Mouse (Mus musculus) lung, adult 2 months (tissue): ENCODE data around the gene Lmnb2.

Experiments
- CTCF ChIP-seq: fragments of 200-500 bp; IDR thresholded peaks from 2 replicates; pipeline ENCODE4 v1.5.1; 2011; ENCODE audit warnings: mild to moderate bottlenecking, low read length, control low read depth; ENCODE audit not compliant: insufficient read depth
- POLR2A ChIP-seq: fragments of 200-500 bp; IDR thresholded peaks from 2 replicates; pipeline ENCODE4 v1.6.1; 2011; ENCODE audit warnings: low read depth, mild to moderate bottlenecking, control low read depth, low read length, borderline replicate concordance; ENCODE audit errors: extremely low read depth

GRCm38 (mm10) chr10:80948570-80948969, 30.5 kb upstream of the Lmnb2 start:
- no peak for TF ChIP-seq POLR2A
- TF ChIP-seq CTCF = no peak
